Mouse (Mus musculus): ENCODE measurements around the gene Zic2.

Zic2 gene

GRCm38 (mm10) chr14:122509058-122509457, 33.8 kb downstream of the Zic2 start:
- DNase-seq (ENCODE audit: low spot score) = no peak

GRCm38 (mm10) chr14:122511519-122511918, 36.3 kb downstream of the Zic2 start:
- DNase-seq (ENCODE audit: low spot score) = no peak

GRCm38 (mm10) chr14:122513511-122514036, 38.3 kb downstream of the Zic2 start:
- no peak for DNase-seq (ENCODE audit: low spot score)

- no peak for DNase-seq (ENCODE audit: low spot score)
Observed at GRCm38 (mm10) chr14:122528475-122528874, 53.2 kb downstream of the Zic2 start.

Data from urinary bladder, postnatal 10 days (tissue).